Mouse (Mus musculus): ENCODE results near the gene H2al1f.
"Not testable (repeated sequence)": the region's sequence is repeated elsewhere in the genome, so short reads cannot be mapped to it uniquely, and the experiment has no call there.

H2al1f gene

GRCm38 (mm10) chrX:11314858-11315257 is at the start of gene H2al1f:
Gene H2al1f, plus strand, starts transcription at chrX:11315158.
- DNase-seq: not testable (repeated sequence)

GRCm38 (mm10) chrX:11267791-11268190 is 47.2 kb upstream of the H2al1f start:
- DNase-seq: no peak

- DNase-seq: peak; percentile 35
Observed at GRCm38 (mm10) chrX:11269074-11269473, 45.9 kb upstream of the H2al1f start.

GRCm38 (mm10) chrX:11273190-11273589 is 41.8 kb upstream of the H2al1f start:
- DNase-seq: no peak

- no peak for DNase-seq
Observed at GRCm38 (mm10) chrX:11277083-11277482, 37.9 kb upstream of the H2al1f start.

GRCm38 (mm10) chrX:11280741-11281140 is 34.2 kb upstream of the H2al1f start:
- DNase-seq: no peak

- DNase-seq: no peak
Observed at GRCm38 (mm10) chrX:11288306-11288882, 26.6 kb upstream of the H2al1f start.

GRCm38 (mm10) chrX:11289244-11289643 is 25.7 kb upstream of the H2al1f start:
- DNase-seq: no peak

GRCm38 (mm10) chrX:11298957-11299356 is 16.0 kb upstream of the H2al1f start, which contains the start of gene H2al1a:
Gene H2al1a, plus strand, starts transcription at chrX:11299257.
- not testable (repeated sequence) for DNase-seq

GRCm38 (mm10) chrX:11302132-11302531 is 12.8 kb upstream of the H2al1f start, which contains the start of gene H2al1b:
Gene H2al1b, plus strand, starts transcription at chrX:11302432.
- DNase-seq: not testable (repeated sequence)

- DNase-seq: not testable (repeated sequence)
Observed at GRCm38 (mm10) chrX:11305355-11305754, 9.6 kb upstream of the H2al1f start, which contains the start of gene H2al1c. Gene H2al1c, plus strand, starts transcription at chrX:11305655.

GRCm38 (mm10) chrX:11308524-11308923 is 6.4 kb upstream of the H2al1f start, which contains the start of gene H2al1d:
Gene H2al1d, plus strand, starts transcription at chrX:11308824.
- not testable (repeated sequence) for DNase-seq

GRCm38 (mm10) chrX:11311634-11312033 is 3.3 kb upstream of the H2al1f start, which contains the start of gene H2al1e:
Gene H2al1e, plus strand, starts transcription at chrX:11311934.
- DNase-seq: not testable (repeated sequence)

GRCm38 (mm10) chrX:11317956-11318355 is 3.0 kb downstream of the H2al1f start, which contains the start of gene H2al1g:
Gene H2al1g, plus strand, starts transcription at chrX:11318256.
- DNase-seq: not testable (repeated sequence)

- not testable (repeated sequence) for DNase-seq
Observed at GRCm38 (mm10) chrX:11321192-11321591, 6.2 kb downstream of the H2al1f start, which contains the start of gene H2al1h. Gene H2al1h, plus strand, starts transcription at chrX:11321492.

- not testable (repeated sequence) for DNase-seq
Observed at GRCm38 (mm10) chrX:11324359-11324758, 9.4 kb downstream of the H2al1f start, which contains the start of gene H2al1i. Gene H2al1i, plus strand, starts transcription at chrX:11324659.

GRCm38 (mm10) chrX:11327522-11327921 is 12.6 kb downstream of the H2al1f start, which contains the start of gene H2al1j:
Gene H2al1j, plus strand, starts transcription at chrX:11327822.
- DNase-seq: not testable (repeated sequence)

- DNase-seq: peak; percentile 28
Observed at GRCm38 (mm10) chrX:11345762-11346161, 30.8 kb downstream of the H2al1f start.

GRCm38 (mm10) chrX:11346756-11347155 is 31.8 kb downstream of the H2al1f start:
- DNase-seq: peak; percentile 10

- no peak for DNase-seq
Observed at GRCm38 (mm10) chrX:11360823-11361222, 45.9 kb downstream of the H2al1f start.

GRCm38 (mm10) chrX:11361261-11361660 is 46.3 kb downstream of the H2al1f start:
- DNase-seq: no peak

GRCm38 (mm10) chrX:11363890-11364289 is 48.9 kb downstream of the H2al1f start:
- DNase-seq: peak; percentile 59
